Mouse (Mus musculus) MEL (cell line): ENCODE data around the gene Sec22b. TPM values are rescaled to one million over a fixed set of nuclear protein-coding genes. Genes with fewer than 3 reads are reported as not detected.

Experiments
- DNase-seq: peaks from one replicate; pipeline ENCODE4 v3.0.0; 2011; ENCODE audit warnings: low read depth, low spot score
- H3K27ac ChIP-seq: 2 replicates; pipeline ENCODE4 v1.5.1; 2012; ENCODE audit warnings: low read depth, mild to moderate bottlenecking, control low read depth, low read length, moderate library complexity; ENCODE audit not compliant: control insufficient read depth
- H3K27me3 ChIP-seq, 2 experiments: fragments of 150-350 bp in 1 of 2; sonication (generic) in 1 of 2; 2 replicates each; pipeline ENCODE4 v1.6.1; 2012; ENCODE audit warnings: low read length in 2 of 2, mild to moderate bottlenecking in 2 of 2, improper control_type of control experiment in 1 of 2, moderate library complexity in 1 of 2; ENCODE audit not compliant: insufficient read depth in 2 of 2, control insufficient read depth in 1 of 2
- H3K36me3 ChIP-seq, 2 experiments: 2 replicates each; pipeline ENCODE4 v1.6.1; 2012 to 2014; ENCODE audit warnings: low read length in 2 of 2, improper control_type of control experiment in 1 of 2, inconsistent platforms in 1 of 2, mild to moderate bottlenecking in 1 of 2; ENCODE audit not compliant: insufficient read depth in 2 of 2, control insufficient read depth in 1 of 2
- H3K4me1 ChIP-seq, 2 experiments: fragments of 150-350 bp in 1 of 2; sonication (generic) in 1 of 2; 2 replicates each; pipeline ENCODE4 v1.6.1; 2012; ENCODE audit warnings: low read length in 2 of 2, improper control_type of control experiment in 1 of 2, mild to moderate bottlenecking in 1 of 2; ENCODE audit not compliant: insufficient read depth in 2 of 2, control insufficient read depth in 1 of 2
- H3K4me3 ChIP-seq, 2 experiments: fragments of 150-350 bp in 1 of 2; sonication (generic) in 1 of 2; 2 replicates each; pipeline ENCODE4 v1.5.1; 2012; ENCODE audit warnings: low read depth in 2 of 2, low read length in 2 of 2, mild to moderate bottlenecking in 2 of 2, moderate library complexity in 2 of 2, control low read depth in 1 of 2, improper control_type of control experiment in 1 of 2; ENCODE audit not compliant: control insufficient read depth in 1 of 2, insufficient read depth in 1 of 2
- H3K79me2 ChIP-seq: 2 replicates; pipeline ENCODE4 v1.6.1; 2012; ENCODE audit warnings: mild to moderate bottlenecking, low read length, moderate library complexity; ENCODE audit not compliant: control insufficient read depth, poor library complexity, insufficient read depth
- H3K9ac ChIP-seq: 2 replicates; pipeline ENCODE4 v1.6.1; 2012; ENCODE audit warnings: low read depth, mild to moderate bottlenecking, control low read depth, low read length, moderate library complexity; ENCODE audit not compliant: control insufficient read depth, poor library complexity, severe bottlenecking
- H3K9me3 ChIP-seq: fragments of 150-350 bp; sonication (generic); replicated peaks from 2 replicates; pipeline ENCODE4 v1.6.1; 2012; ENCODE audit warnings: mild to moderate bottlenecking, low read length, improper control_type of control experiment, moderate library complexity; ENCODE audit not compliant: insufficient read depth
- BHLHE40 ChIP-seq: IDR thresholded peaks from 2 replicates; pipeline ENCODE4 v1.6.1; 2012; ENCODE audit warnings: low read depth, mild to moderate bottlenecking, inconsistent platforms, low read length, improper control_type of control experiment, borderline replicate concordance
- CHD1 ChIP-seq: IDR thresholded peaks from 2 replicates; pipeline ENCODE4 v1.6.1; 2012; ENCODE audit warnings: low read depth, mild to moderate bottlenecking, inconsistent platforms, low read length, improper control_type of control experiment
- CHD2 ChIP-seq: IDR thresholded peaks from 2 replicates; pipeline ENCODE4 v1.6.1; 2011; ENCODE audit warnings: low read length, improper control_type of control experiment
- CTCF ChIP-seq, 3 experiments: IDR thresholded peaks in 2 of 3; conservative IDR thresholded peaks in 1 of 3; 2 replicates each; pipeline ENCODE4 v1.5.1; 2011 to 2012; ENCODE audit warnings: low read length in 3 of 3, low read depth in 2 of 3, mild to moderate bottlenecking in 2 of 3, improper control_type of control experiment in 1 of 3, inconsistent platforms in 1 of 3, mixed read lengths in 1 of 3, moderate library complexity in 1 of 3; ENCODE audit not compliant: control insufficient read depth in 1 of 3, insufficient read depth in 1 of 3, poor library complexity in 1 of 3, severe bottlenecking in 1 of 3
- ELF1 ChIP-seq: IDR thresholded peaks from 2 replicates; pipeline ENCODE4 v1.6.1; 2014; ENCODE audit warnings: low read depth, mild to moderate bottlenecking, inconsistent platforms, low read length, improper control_type of control experiment, moderate library complexity
- EP300 ChIP-seq, 2 experiments: IDR thresholded peaks; 2 replicates each; pipeline ENCODE4 v1.6.1; 2011; ENCODE audit warnings: improper control_type of control experiment in 2 of 2, low read length in 2 of 2, low read depth in 1 of 2, mild to moderate bottlenecking in 1 of 2
- GABPA ChIP-seq: IDR thresholded peaks from 2 replicates; pipeline ENCODE4 v1.6.1; 2012; ENCODE audit warnings: low read depth, mild to moderate bottlenecking, inconsistent platforms, low read length, improper control_type of control experiment, moderate library complexity
- GATA1 ChIP-seq: IDR thresholded peaks from 2 replicates; pipeline ENCODE4 v1.6.1; 2011; ENCODE audit warnings: low read depth, low read length, improper control_type of control experiment
- MAZ ChIP-seq: IDR thresholded peaks from 2 replicates; pipeline ENCODE4 v1.6.1; 2012; ENCODE audit warnings: low read depth, mild to moderate bottlenecking, inconsistent platforms, low read length, improper control_type of control experiment
- MXI1 ChIP-seq: IDR thresholded peaks from 2 replicates; pipeline ENCODE4 v1.6.1; 2011; ENCODE audit warnings: mild to moderate bottlenecking, low read depth, low read length, improper control_type of control experiment
- MYB ChIP-seq: IDR thresholded peaks from 2 replicates; pipeline ENCODE4 v1.6.1; 2011; ENCODE audit warnings: mild to moderate bottlenecking, low read depth, low read length, improper control_type of control experiment
- MYC ChIP-seq: IDR thresholded peaks from 2 replicates; pipeline ENCODE4 v1.6.1; 2011; ENCODE audit warnings: low read depth, mild to moderate bottlenecking, low read length, improper control_type of control experiment, moderate library complexity
- NELFE ChIP-seq: IDR thresholded peaks from 2 replicates; pipeline ENCODE4 v1.6.1; 2011; ENCODE audit warnings: low read depth, low read length, improper control_type of control experiment
- NRF1 ChIP-seq: IDR thresholded peaks from 2 replicates; pipeline ENCODE4 v1.6.1; 2014; ENCODE audit warnings: low read depth, mild to moderate bottlenecking, inconsistent platforms, low read length, improper control_type of control experiment, moderate library complexity; ENCODE audit not compliant: poor library complexity, insufficient read depth, severe bottlenecking
- POLR2A ChIP-seq, 2 experiments: IDR thresholded peaks; 2 replicates each; pipeline ENCODE4 v1.6.1; 2011 to 2012; ENCODE audit warnings: low read length in 2 of 2, mild to moderate bottlenecking in 2 of 2, control low read depth in 1 of 2, improper control_type of control experiment in 1 of 2, low read depth in 1 of 2, moderate library complexity in 1 of 2; ENCODE audit not compliant: control insufficient read depth in 1 of 2, insufficient read depth in 1 of 2, poor library complexity in 1 of 2
- POLR2AphosphoS5 ChIP-seq: IDR thresholded peaks from 2 replicates; pipeline ENCODE4 v1.6.1; 2012; ENCODE audit warnings: low read depth, borderline replicate concordance, mild to moderate bottlenecking, inconsistent platforms, low read length, moderate library complexity, mixed read lengths
- RAD21 ChIP-seq: IDR thresholded peaks from 2 replicates; pipeline ENCODE4 v1.6.1; 2011; ENCODE audit warnings: mild to moderate bottlenecking, low read depth, low read length, improper control_type of control experiment
- RCOR1 ChIP-seq: IDR thresholded peaks from 2 replicates; pipeline ENCODE4 v1.6.1; 2012; ENCODE audit warnings: low read depth, mild to moderate bottlenecking, inconsistent platforms, low read length, improper control_type of control experiment
- SIN3A ChIP-seq: IDR thresholded peaks from 2 replicates; pipeline ENCODE4 v1.6.1; 2012; ENCODE audit warnings: low read length, improper control_type of control experiment, inconsistent platforms
- SMC3 ChIP-seq: IDR thresholded peaks from 2 replicates; pipeline ENCODE4 v1.6.1; 2011; ENCODE audit warnings: low read depth, low read length, improper control_type of control experiment
- TAL1 ChIP-seq: IDR thresholded peaks from 2 replicates; pipeline ENCODE4 v1.6.1; 2012; ENCODE audit warnings: mild to moderate bottlenecking, inconsistent platforms, low read length, moderate library complexity, mixed read lengths
- TBP ChIP-seq: IDR thresholded peaks from 2 replicates; pipeline ENCODE4 v1.8.0; 2011; ENCODE audit warnings: low read depth, low read length, improper control_type of control experiment
- UBTF ChIP-seq: IDR thresholded peaks from 2 replicates; pipeline ENCODE4 v1.6.1; 2012; ENCODE audit warnings: low read depth, mild to moderate bottlenecking, inconsistent platforms, low read length, improper control_type of control experiment, moderate library complexity, borderline replicate concordance; ENCODE audit not compliant: insufficient read depth
- USF1 ChIP-seq: IDR thresholded peaks from 2 replicates; pipeline ENCODE4 v1.6.1; 2014; ENCODE audit warnings: low read depth, mild to moderate bottlenecking, inconsistent platforms, low read length, improper control_type of control experiment, moderate library complexity
- USF2 ChIP-seq, 2 experiments: IDR thresholded peaks; 2 replicates each; pipeline ENCODE4 v1.6.1; 2011 to 2012; ENCODE audit warnings: improper control_type of control experiment in 2 of 2, low read length in 2 of 2, borderline replicate concordance in 1 of 2, inconsistent platforms in 1 of 2, low read depth in 1 of 2, mild to moderate bottlenecking in 1 of 2; ENCODE audit not compliant: insufficient read depth in 1 of 2
- ZC3H11A ChIP-seq: IDR thresholded peaks from 2 replicates; pipeline ENCODE4 v1.6.1; 2012; ENCODE audit warnings: low read depth, mild to moderate bottlenecking, inconsistent platforms, low read length, improper control_type of control experiment
- ZMIZ1 ChIP-seq: IDR thresholded peaks from 2 replicates; pipeline ENCODE4 v1.6.1; 2012; ENCODE audit warnings: low read depth, mild to moderate bottlenecking, inconsistent platforms, low read length, improper control_type of control experiment, moderate library complexity
- ZNF384 ChIP-seq: IDR thresholded peaks from 2 replicates; pipeline ENCODE4 v1.6.1; 2012; ENCODE audit warnings: low read depth, mild to moderate bottlenecking, inconsistent platforms, low read length, improper control_type of control experiment
- polyA plus RNA-seq, 2 experiments: library from polyadenylated mRNA; stranded (reverse) in 1 of 2; unstranded in 1 of 2; fragments of >175 nt in 1 of 2; fragments of >200 nt in 1 of 2; gene quantifications; 2 replicates each; pipeline versions ENCODE4 v1.2.1 to v1.2.4; 2012; ENCODE audit warnings: low replicate concordance in 2 of 2, low read depth in 1 of 2; ENCODE audit not compliant: insufficient read length in 2 of 2, insufficient read depth in 1 of 2, missing spikeins in 1 of 2
- total RNA-seq: library from RNA; depleted of rRNA; stranded (reverse); fragments of 300-350 nt; gene quantifications from 2 replicates; pipeline ENCODE4 v1.2.3, GENCODE M21; 2012

Gene Sec22b
- total and polyA plus RNA-seq, 3 experiments: 36.8 to 43.3 TPM; not detected in 1

DNA sequence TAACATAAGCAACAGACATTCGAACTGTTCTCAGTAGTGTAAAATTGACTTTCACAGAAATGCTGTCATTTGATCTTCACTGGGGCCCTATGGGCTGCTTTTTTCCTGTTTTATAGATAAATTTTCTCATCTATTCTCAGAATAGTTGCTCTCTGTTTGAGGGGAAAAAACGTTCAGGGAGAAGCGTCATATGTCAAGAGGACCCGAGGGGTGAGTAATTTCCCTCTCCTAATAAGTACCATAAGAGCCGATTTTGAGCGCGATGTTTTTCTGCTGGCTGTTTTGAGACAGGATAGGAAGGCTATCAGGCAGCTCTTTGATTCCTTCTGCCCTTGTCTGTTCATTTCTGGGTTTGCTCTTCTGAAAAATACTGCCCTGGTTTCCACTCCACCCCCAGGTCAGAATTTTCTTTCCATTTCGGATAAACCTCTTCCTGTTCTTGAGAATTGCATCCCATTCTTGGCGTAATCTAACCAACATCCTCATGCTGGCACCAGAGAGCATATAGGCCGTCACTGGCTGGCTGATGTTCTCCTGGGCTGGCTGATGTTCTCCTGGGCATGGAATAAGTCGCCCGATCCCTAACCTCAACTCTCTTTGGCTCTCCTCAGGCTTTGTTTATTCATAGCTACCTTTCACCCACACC lies 29.3 kb downstream of the Sec22b start:
- no peaks in the 10 kb centered on the region for H3K9me3 ChIP-seq
- H3K4me3 ChIP-seq: peak overlapping the region; percentile 60 to 72
- peak overlapping the region; percentile 76 for H3K9ac ChIP-seq
- no peaks in the 10 kb centered on the region; the same call in 1 of the 2 replicates for H3K79me2 ChIP-seq
- TF ChIP-seq TBP (0 out of 2 replicates have a peak, but pooled peaks have one; percentile 39), BHLHE40 (no peak), SMC3 (peak; percentile 39), POLR2A (IDR thresholded peaks at IDR 0.05; ENCODE audit: control insufficient read depth in 1 of 2, insufficient read depth in 1 of 2, low read depth in 1 of 2, low read length in 2 of 2, poor library complexity in 1 of 2) (no peak; a peak in 1 of 4 replicates), UBTF (no peak), POLR2AphosphoS5 (no peak), MYB (no peak), MXI1 (0 out of 2 replicates have a peak, but pooled peaks have one; percentile 19), SIN3A (peak; percentile 56), CTCF (IDR thresholded peaks at IDR 0.05 in 2 of 3, conservative IDR thresholded peaks at IDR 0.05 in 1 of 3; ENCODE audit: control insufficient read depth in 1 of 3, insufficient read depth in 1 of 3, low read depth in 2 of 3, low read length in 3 of 3, poor library complexity in 1 of 3, severe bottlenecking in 1 of 3) (peak in 1 of 3 experiments; percentile 13; a peak in 1 of 6 replicates), NRF1 (no peak), USF1 (no peak), TAL1 (no peak), CHD2 (no peak), ZNF384 (no peak), CHD1 (no peak; the same call in 1 of the 2 replicates), RAD21 (peak; percentile 12; the same call in 1 of the 2 replicates), EP300 (IDR thresholded peaks at IDR 0.05; ENCODE audit: low read depth in 1 of 2, low read length in 2 of 2) (no peak; a peak in 2 of 4 replicates)
- H3K27ac ChIP-seq: peak overlapping the region; percentile 69
- H3K36me3 ChIP-seq: peaks cover 0 to 33% of the 10 kb centered on the region in 2 experiments; a peak in 2 of 4 replicates
- H3K27me3 ChIP-seq: no peaks in the 10 kb centered on the region
- peaks cover 23 to 42% of the 10 kb centered on the region in 2 experiments for H3K4me1 ChIP-seq
- peak; percentile 76 for DNase-seq

DNA sequence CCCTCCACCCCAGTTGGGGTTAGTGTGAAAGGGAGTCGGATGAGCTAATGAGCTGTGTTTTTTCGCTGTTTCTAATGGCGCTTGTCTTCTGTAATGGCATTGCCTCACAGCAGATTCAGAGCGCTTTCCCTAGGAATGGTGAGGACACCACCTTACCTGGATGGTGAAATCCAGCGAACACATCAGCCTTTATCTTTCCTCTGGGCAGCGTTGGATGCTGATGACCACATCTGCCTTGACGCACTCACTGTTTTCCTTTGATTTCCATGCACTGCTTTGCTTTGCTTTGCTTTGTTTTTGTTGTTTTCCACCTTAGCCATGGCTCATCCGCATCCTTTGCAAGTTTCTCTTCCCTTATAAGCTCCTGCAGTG lies 29.8 kb downstream of the Sec22b start:
- Histone ChIP-seq H3K79me2 (no peaks in the 10 kb centered on the region; the same call in 1 of the 2 replicates), H3K27ac (peak overlapping the region; percentile 69), H3K9me3 (no peaks in the 10 kb centered on the region), H3K36me3 (peaks cover 0 to 33% of the 10 kb centered on the region in 2 experiments; a peak in 2 of 4 replicates), H3K4me3 (peak overlapping the region; percentile 60 to 72), H3K9ac (peak overlapping the region; percentile 76), H3K27me3 (no peaks in the 10 kb centered on the region), H3K4me1 (peaks cover 23 to 47% of the 10 kb centered on the region in 2 experiments)
- TF ChIP-seq ZMIZ1 (no peak), MYB (no peak), USF2 (IDR thresholded peaks at IDR 0.05; ENCODE audit: borderline replicate concordance in 1 of 2, insufficient read depth in 1 of 2, low read depth in 1 of 2, low read length in 2 of 2) (no peak), POLR2AphosphoS5 (no peak), TBP (no peak), ELF1 (no peak), GABPA (no peak), UBTF (no peak), MXI1 (0 out of 2 replicates have a peak, but pooled peaks have one; percentile 3), GATA1 (no peak), ZC3H11A (no peak), BHLHE40 (no peak), CTCF (IDR thresholded peaks at IDR 0.05 in 2 of 3, conservative IDR thresholded peaks at IDR 0.05 in 1 of 3; ENCODE audit: control insufficient read depth in 1 of 3, insufficient read depth in 1 of 3, low read depth in 2 of 3, low read length in 3 of 3, poor library complexity in 1 of 3, severe bottlenecking in 1 of 3) (no peak), MAZ (no peak), MYC (no peak), NELFE (no peak; the same call in 1 of the 2 replicates), RCOR1 (0 out of 2 replicates have a peak, but pooled peaks have one; percentile 10)
- peak; percentile 35 for DNase-seq
